ENCODE assay signal across 1 mouse cellular context in the genomic region with DNA sequence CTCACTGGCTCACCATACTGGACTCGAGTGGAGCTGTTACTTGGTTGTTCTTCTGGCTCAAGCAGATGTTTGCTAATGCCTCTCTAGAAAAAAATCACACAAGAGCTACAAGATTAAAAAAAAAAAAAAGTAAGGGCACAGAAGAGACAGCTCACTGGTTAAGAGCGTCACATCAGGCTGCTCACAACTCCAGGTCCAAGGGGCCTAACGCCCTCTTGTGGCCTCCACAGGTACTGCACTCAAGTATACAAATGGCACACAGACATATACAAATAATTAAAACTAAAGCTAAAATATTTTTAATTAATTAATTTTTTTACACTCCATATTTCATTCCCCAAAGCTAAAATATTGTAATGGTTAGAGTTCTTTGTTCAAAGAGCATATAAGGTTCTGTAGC.
TF ChIP-seq lines count a peak whose summit lies in the region.

No protein-coding gene starts in this region.

TF ChIP-seq in MEL, 35 proteins besides CTCF, POLR2A, EP300 and RAD21 (continued from another document):
- no peak for TF ChIP-seq MAFK (IDR thresholded peaks at IDR 0.05; ENCODE audit: borderline replicate concordance, low read depth, low read length)
- no peak for TF ChIP-seq RCOR1 (IDR thresholded peaks at IDR 0.05; ENCODE audit: low read depth, low read length)
- no peak for TF ChIP-seq GABPA (IDR thresholded peaks at IDR 0.05; ENCODE audit: low read depth, low read length)
- TF ChIP-seq POLR2AphosphoS2 (IDR thresholded peaks at IDR 0.05; ENCODE audit: low read length): no peak
- no peak for TF ChIP-seq POLR2AphosphoS5 (IDR thresholded peaks at IDR 0.05; ENCODE audit: borderline replicate concordance, low read depth, low read length)
- no peak for TF ChIP-seq ETS1 (IDR thresholded peaks at IDR 0.05; ENCODE audit: low read depth, low read length)
- no peak for TF ChIP-seq USF1 (IDR thresholded peaks at IDR 0.05; ENCODE audit: low read depth, low read length)
